Mouse (Mus musculus): ENCODE data around the gene Kcng1. TPM values are rescaled to one million over a fixed set of nuclear protein-coding genes. Genes with fewer than 3 reads are reported as not detected.

Gene Kcng1
- total RNA-seq (2021): not detected
- long read RNA-seq, experiment 1: 0 reads
- long read RNA-seq, experiment 2: 0 reads

- no peak for DNase-seq
Measured at GRCm38 (mm10) chr2:168281582-168281981, at the start of gene Kcng1. TSS of gene Kcng1 (minus strand) at chr2:168281736.

GRCm38 (mm10) chr2:168330421-168331070, 49.0 kb upstream of the Kcng1 start:
- DNase-seq: no peak

- no peak for DNase-seq
Measured at GRCm38 (mm10) chr2:168321716-168322374, 40.3 kb upstream of the Kcng1 start.

DNA sequence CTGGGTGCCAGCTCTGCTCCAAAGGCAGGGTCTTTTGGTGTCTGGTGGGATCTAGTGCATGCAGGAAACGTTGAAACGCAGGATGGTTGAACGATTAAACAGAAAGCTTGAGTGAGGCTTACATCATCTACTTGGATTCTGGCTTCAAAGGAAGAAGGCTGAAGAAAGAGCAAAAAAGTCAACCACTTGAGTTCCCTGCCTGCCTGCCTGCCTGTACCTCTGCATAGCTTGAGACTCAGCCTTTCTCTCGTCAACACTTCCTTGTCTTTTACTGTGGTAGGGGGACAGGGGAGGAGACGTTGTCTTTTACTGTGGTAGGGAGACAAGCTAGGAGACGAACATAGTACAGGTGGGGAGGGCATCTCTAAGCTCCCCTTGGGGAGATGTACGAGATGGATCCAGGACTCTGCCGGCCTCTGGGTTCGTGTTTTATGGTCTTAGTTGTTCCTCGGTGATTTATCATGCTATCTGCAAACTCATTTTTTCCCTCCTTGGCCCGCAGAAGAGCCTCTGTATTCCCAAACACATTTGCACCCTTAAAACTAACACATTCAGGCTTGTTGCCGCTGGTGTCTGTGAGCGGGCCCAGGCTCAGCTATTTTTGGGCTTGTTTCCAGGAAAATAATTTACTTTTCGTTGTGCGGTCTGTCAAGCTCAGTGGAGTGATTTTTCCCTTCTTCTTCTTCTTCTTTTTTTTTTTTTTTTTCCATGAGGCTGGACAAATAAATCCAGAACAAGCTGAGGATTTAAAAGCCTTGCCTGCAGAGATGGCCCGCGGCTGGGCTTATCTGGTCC, 39.0 kb upstream of the Kcng1 start:
- DNase-seq: no peak

DNA sequence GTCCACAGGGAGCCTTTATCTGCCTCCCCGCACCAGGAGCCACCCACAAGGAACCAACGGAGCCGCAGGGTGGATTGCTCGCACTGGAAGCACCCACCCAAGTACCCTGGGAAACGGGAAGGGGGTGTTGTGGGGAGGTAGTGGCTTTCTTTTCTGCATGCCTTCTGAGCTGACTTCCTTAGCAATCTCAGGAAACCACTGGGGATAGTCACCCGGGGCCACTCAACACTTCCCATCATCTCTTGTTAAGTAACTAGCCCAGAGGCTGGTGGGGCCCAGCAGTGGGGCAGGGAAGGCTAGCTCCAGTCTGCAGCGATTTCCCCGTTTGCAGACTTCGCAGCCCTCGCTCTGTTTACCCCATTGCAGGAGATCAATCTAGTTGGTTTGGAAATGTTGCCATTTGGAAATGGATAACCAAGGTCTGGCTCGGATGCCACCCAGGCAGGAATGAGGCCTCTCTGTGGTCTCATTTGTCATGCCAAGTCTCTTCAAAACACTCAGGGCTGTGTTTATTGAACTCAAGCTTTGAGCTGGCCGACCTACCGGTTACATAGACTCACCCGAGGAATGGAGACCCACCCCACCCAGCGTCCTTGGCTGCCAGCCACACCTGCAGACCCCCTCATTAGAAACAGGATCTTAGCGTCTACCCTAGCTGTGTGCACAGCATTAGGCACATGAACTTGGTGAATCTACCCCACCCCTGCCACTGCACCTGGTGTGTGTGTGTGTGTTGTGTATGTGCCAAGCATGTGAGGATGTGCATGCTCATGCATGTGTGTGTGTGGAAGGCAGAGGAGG, 33.3 kb upstream of the Kcng1 start:
- peak in 1 of 2 experiments; percentile 8 for DNase-seq

GRCm38 (mm10) chr2:168312504-168312903, 31.0 kb upstream of the Kcng1 start:
- DNase-seq: no peak

- DNase-seq: no peak
Measured at GRCm38 (mm10) chr2:168311006-168311405, 29.5 kb upstream of the Kcng1 start.

GRCm38 (mm10) chr2:168308916-168309315, 27.4 kb upstream of the Kcng1 start:
- no peak for DNase-seq

- no peak for DNase-seq
Measured at GRCm38 (mm10) chr2:168299650-168300049, 18.1 kb upstream of the Kcng1 start.

DNA sequence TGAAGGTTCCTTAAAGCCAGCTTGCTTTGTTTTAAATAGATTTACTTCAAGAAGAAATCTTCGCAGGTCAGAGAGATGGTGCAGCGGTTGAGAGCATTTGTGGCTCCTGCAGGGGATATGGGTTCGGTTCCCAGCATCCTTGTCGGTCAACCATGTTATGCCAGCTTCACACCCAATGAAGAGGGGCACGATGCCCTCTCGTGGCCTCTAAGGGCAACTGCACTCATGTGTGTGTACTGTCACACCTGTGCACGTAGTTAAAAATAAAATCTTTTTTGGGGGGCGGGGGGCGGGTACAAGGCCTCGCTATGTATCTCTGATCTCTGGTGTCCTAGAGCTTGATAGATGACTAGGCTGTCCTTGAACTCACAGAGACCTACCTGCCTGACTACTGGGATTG, 15.0 kb upstream of the Kcng1 start:
- DNase-seq: no peak

DNA sequence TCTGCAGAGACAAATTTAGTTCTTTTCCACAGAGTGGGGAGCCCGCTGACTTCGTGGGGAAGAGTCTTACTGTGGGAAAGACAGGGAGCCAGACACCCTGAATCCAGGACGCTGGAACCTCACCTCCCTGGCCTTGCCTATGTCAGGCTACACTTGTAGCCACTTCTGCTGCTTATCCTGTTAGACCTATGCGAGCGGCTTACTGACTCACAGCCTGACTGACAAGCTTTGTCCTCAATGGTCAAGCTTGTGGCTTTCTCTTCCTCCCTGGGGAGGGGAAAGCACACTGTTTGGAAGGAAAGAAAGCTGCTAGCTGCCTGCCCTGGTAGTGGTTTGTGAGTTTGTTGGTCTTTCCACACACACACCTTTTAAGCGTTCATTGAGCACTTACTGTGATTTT, 11.0 kb upstream of the Kcng1 start:
- DNase-seq: peak in 1 of 2 experiments; percentile 18

DNA sequence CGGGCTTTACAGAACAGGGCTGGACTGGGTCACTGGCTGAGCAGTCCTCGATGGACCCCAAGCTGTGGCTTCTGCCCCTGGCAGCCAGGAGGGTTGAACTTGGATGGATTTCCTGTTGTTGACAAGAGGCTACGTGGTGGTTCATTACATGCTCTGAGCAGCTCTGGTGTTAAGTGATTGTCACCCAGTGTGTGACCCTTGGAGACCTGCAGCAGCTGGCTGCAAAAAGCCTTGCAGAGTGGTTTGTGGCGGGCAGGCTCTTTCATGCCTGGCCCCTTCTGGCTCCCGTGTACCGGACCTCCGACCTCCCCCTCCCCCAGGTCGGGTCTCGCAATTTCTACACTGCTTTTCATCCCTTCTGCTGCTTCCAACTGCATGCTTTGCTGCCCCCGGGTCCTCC, 10.5 kb upstream of the Kcng1 start:
- no peak for DNase-seq

DNA sequence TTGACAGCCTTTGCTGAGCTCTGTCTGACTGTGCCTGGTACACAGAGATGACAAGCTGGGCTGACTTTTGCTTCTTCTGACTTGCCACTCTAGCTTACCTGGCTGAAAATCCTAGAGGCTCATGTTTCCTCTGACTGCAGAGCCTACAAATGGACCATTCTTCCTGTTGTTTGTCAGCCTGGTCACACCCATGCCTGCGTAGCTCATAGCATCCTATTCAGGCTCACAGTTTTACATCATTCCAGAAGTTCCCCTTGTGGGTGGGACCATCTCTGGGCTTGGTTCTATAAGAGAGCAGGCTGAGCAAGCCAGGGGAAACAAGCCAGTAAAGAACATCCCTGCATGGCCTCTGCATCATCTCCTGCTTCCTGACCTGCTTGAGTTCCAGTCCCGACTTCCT, 8.3 kb upstream of the Kcng1 start:
- no peak for DNase-seq

GRCm38 (mm10) chr2:168289016-168289415, 7.5 kb upstream of the Kcng1 start:
- peak in 1 of 2 experiments; percentile 26 for DNase-seq

GRCm38 (mm10) chr2:168286987-168287386, 5.5 kb upstream of the Kcng1 start:
- no peak for DNase-seq

- DNase-seq: no peak
Measured at GRCm38 (mm10) chr2:168285143-168285542, 3.6 kb upstream of the Kcng1 start.

DNA sequence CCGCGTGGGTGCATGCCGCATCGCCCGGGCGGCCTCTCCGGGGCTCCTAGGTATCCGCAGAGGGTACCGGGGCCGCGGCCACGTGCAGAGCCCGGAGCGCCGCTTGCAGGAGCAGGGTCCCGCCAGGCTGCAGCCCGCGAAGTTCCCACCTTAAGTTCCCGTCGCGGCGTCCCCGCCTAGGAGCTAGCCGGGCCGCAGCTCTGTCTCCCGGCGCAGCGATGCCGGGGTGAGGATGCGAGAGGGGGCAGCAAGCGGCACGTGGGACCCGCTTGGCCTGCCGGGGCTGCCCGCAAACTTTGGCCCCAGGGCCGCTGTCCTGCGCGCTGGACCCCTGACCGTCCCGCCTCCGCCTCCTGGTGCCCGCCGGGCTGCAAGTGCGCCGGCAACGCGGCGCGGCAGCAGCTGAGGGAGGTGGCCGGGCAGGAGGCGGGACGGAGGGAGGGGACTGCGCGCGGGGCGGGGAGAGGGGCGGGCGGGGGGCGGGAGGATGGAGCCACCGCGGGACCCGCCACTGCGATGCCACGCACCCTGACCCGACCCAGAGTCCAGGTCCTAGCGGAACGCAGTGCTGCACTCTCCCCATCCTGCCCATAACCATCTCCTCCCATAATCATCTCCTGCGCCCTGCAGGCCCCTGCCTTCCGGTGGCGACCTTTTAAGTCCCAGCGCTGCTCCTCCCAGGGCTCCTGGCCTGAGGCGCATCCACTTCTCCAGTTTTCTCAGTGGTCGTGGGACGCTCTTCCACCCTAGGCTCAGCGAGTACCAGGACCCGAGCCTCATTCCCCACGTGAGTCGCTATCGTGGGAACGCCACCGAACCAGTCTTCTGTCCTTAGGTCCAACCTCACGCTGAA, 581 bp downstream of the Kcng1 start:
- DNase-seq: peak; percentile 74 to 75

DNA sequence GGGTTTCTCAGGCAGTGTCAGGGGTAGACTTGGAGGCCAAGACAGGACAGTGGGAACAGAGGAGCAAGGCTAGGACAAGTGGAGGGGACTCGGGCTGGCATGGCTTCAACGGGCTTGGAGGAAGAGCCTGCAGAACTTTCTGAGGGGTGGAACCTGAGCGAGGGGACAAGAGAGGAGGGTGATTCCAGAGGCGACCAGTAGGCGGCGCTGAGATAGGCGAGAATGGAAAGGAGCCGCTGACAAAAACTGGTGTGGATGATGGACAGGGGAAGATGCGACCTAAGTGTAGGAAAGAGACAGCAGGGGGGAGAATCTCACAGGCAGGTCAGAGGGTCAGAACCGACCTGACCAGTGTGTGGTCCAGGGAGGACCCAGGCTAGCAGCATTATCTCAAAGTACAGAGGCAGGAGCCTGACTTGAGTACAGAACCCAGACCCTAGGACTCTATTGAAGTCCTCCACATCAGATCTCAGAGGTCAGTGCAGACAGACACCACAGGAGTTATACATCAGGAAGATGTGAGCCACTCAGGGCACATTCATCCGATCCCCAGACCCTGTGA, 7.1 kb downstream of the Kcng1 start:
- DNase-seq: peak; percentile 73 to 79

- DNase-seq: no peak
Measured at GRCm38 (mm10) chr2:168273387-168273786, 8.1 kb downstream of the Kcng1 start.

DNA sequence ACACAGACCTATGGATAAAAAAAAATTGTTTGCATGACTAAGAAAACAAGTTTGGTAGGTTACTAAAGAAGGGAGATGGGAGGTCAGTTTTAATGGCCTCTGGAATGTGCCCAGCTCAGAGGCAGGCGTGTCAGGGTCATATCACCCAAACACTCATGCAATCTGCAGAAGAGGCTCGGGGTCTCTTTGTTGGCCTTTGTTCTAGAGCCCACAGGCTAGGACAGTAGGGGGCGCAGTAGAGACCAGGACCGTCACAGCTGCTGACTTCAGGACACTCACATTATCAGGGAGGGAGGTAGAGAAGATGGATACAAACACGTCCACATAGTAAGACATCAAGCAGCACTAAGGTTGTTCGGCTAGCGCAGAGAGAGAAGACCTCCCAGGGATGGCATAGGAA, 13.5 kb downstream of the Kcng1 start:
- peak; percentile 26 to 51 for DNase-seq

DNA sequence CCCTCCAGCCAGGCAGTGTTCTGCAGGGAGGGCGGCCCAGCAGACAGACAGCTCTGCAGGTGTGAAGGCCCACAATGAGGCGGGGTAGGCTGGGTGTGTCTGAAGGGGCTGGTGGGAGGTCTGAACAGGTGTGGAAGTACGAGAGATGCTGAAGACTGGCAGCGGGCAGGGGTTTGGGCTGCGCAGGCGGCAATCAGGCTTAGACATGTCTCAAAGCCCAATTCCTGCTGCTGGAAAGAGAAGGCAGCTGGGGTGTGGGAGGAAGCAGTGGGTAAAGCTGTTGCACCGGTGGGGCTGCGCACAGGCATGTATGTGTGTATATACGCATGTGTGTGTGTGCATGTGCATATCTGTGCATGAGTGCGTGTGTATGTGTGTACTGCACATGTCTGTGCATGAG, 20.6 kb downstream of the Kcng1 start:
- DNase-seq: no peak

All from adrenal gland, postnatal 36 days (tissue).